Mouse (Mus musculus): Measurements from ENCODE around the gene Onecut1.
A peak's percentile ranks its signal among the peaks of the same experiment; 100 is the strongest.

Gene Onecut1

GRCm38 (mm10) chr9:74911430-74911829 is 49.7 kb downstream of the Onecut1 start:
- no peak for DNase-seq (ENCODE audit: low spot score)

DNA sequence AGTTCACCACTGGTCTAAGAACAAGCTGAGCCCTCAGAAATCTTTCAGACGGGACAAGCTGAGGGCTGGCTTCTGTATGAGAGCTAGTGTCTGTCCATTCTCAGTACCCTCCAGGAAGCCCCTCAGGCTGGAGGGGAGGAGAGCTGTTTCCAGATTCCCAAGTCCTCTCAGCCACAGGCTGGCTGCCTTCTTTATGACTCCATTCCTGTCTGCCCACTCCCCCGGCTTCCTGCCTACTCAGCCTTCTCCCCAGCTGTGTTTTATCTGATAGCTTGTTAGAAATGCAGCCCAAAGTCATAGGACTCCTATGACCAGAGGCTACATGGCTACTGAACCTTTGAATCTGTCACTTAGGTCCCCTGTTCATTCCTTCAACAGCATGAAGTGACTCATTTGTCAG is 50.2 kb downstream of the Onecut1 start:
- DNase-seq (ENCODE audit: low spot score): no peak

DNA sequence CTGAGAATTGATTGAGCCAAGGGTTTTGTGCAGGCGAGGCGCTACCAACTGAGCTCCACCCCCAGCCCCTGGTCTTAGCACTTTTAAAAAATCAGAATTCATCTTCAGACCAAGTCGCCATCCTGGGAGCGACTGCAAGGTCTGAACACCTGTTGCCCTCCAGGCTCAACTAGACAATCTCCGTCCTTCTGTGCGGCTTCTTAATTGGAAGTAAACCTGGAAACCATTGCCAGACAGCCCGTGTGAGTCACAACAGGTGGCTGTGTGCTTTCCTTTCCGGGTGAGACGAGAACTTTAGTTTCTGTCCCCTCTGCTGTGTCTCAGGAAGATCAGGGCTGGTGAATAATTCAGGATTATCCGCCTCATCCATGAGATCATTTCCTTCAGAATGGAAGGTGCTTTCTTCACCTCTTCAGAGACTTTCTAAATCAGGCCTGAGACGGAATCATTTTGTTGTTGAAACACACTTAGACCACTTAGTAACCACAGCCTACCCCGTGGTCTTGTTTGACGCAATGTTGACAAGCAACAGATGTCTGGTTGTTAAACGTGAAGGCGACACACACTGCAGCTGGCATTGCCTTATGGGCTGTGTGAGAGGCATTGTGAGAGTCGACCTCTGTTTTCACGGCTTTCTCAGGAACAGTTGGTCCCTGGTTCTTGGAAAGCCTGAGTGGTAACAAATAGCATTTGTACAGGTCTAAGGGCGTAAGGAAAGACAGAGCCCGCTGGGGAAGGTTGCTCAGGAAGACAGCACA is 51.1 kb downstream of the Onecut1 start:
- DNase-seq (ENCODE audit: low spot score): no peak

GRCm38 (mm10) chr9:74915611-74916010 is 53.9 kb downstream of the Onecut1 start:
- no peak for DNase-seq (ENCODE audit: low spot score)

DNA sequence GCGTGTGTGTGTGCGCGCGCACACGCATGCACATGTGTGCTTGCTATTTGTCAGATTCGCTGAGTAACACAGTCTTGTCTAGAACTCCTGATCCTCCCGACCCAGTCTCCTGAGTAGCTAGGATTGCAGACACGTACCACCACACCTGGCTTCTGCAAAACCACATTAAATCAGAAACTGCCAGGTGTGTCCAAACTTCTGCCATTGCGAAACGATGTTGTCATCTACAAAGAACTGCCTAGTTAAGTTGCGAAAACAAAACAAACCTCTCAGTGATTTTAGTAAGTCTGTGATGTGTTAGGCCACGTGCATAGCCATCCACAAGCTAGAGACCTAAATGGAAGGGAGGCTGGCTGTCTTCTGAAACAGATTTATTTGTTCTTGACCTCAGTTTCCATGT is 58.7 kb downstream of the Onecut1 start:
- no peak for DNase-seq (ENCODE audit: low spot score)

DNA sequence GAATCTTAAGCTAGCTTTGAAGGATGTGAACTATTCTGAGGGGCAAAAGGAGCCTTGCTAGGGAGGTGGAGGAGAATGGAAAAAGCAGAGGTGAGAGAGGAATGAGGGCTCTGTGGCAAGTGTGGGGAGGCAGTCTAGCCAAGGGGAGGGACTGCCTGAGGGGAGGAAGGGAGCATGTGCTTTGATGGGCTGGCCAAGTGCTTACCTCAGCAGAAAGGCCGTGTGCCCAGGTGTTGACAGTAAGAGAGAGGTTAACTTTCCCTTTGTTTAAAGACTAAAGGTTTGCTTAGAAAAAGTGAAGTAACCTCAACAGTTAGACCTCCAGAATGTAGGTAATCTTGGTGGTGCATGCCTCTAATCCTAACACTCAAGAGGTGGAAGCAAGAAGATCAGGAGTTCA is 59.7 kb downstream of the Onecut1 start:
- no peak for DNase-seq (ENCODE audit: low spot score)

DNA sequence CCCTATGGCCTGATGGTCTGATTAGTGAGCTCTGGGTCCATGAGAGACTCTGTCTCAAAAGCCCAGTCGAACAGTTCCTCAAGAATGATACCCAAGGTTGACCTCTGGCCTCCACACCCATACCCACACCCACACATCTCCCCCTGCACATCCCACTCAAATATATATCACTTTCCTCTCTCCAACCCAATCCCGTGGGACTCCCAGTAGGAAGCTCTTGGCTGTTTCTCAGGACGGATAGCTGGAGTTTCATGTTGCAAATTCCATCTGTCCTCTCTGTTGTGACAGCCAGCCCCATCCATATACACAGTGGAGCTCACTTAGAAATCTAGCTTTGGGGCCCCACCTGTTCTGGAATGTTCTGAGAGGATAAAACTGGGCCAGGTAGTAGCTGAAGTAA is 61.2 kb downstream of the Onecut1 start:
- no peak for DNase-seq (ENCODE audit: low spot score)

DNA sequence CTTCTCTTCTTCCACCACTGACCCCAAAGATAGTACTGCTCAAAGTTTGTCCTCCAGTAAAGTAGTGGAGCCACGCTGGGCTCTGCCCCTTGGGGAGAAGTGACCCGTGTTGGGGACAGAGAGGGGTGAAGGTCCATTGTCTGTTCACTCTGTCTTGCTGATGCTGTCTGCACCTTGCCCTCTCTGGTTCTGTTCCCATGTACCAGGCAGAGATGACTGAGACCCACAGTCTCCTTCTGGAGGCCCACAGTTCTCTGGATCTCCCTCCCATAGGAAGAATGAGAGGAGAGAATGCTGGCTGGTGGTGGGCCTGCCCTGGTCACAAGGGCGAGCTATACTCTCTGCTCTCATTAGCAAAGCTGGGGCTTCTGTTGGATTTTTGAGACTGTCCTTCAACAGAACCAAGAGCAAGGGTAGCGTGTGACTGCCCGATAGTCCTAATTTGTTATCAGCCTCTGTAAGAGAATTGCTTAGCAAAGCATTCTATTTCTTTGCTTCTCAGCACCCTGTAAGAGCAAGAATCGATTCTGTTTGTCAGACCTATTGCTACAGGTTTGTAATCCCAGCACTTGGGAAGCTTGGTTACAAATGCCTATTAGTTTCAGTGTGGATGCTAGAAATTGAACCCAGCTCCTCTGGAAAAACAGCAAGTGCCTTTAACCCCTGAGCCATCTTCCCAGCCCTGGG is 61.7 kb downstream of the Onecut1 start:
- DNase-seq (ENCODE audit: low spot score): no peak

DNA sequence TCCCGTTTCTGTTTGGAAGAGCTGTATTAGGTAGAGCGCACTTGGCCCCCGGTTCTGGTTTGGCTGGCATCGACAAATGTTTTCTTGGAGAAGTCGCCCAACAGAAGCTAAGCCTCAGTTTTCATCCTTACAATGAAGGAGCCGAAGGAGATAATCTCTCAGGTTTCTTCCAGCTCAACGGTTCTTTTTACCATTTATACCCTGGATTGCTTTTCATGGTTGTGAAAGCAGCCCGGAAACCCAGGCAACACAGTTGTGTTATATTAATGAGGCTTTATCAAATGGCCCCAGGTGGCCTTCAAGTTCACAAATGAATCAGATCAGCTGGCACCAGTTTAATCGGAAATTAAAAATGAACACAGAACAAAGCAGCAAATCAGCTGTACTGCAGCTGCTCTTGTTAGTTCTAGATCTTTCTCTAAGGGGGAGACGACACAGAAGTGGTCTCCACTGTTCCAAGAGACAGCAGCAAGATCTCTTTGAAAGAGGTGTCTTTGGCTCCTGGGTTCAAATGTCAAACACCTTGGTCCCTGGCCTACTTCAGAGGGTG is 63.6 kb downstream of the Onecut1 start:
- no peak for DNase-seq (ENCODE audit: low spot score)

DNA sequence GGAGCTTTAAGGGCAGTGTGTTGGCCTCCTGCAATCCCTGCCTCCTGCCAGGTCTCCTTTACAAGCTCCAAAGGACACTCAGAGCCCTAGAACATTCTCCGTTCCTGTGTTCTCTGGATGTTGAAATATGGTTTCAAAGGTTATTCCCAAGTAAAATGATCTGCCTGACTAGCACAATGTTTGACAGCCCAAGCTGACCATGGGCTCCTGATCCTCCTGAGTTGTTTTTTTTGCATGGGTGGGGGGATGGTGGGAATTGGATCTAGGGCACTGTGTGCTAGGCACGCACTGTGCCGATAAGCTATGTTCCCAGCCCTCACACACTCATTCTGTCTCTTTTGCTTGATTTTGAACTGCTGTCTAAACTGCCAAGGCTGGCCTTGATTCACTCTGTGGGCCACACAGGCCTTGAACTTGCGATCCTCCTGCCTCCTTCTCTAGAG is 68.3 kb downstream of the Onecut1 start:
- no peak for DNase-seq (ENCODE audit: low spot score)

GRCm38 (mm10) chr9:74930653-74931052 is 68.9 kb downstream of the Onecut1 start:
- DNase-seq (ENCODE audit: low spot score): no peak

GRCm38 (mm10) chr9:74935289-74935688 is 73.6 kb downstream of the Onecut1 start:
- no peak for DNase-seq (ENCODE audit: low spot score)

GRCm38 (mm10) chr9:74937761-74938160 is 76.0 kb downstream of the Onecut1 start:
- no peak for DNase-seq (ENCODE audit: low spot score)

DNA sequence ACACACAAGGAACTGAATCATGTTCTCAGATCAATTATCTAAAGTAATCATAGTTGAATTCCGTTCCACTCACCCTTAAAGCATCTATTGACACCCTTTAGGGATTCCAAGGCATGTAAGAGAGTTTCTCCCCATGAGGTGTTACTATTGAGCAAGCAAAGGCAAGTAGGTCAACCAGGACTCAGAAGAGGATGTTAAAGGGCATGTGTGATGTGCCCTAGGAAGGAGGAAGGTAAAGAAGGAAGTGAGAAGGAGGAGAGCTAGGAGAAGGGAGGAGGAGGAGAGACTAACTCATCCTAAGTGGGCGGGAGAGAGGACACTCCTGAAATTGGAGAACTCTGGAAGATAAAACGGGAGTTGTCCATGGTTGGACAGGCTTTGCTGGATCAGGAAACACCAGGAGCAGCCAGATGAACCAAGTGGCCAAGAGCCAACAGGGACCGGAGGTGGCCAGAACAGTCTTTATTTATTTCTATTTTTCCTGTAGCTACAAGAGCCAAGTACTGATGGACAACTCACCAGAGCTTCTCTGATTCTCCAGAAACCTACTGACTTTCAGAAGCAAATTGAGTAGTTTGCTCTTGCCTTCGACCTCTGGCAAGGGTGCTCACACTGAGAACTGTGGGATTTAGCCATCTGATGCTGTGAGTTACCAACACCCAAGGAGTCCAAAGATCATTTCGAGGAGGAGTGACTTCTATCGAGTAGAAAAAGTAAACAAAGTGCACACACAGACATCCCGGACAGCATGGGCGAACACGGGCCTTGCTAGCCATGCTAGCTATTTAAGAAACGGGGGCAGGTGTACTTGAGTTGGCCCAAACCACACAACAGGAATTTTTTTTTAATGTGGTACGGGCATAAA is 77.2 kb downstream of the Onecut1 start:
- DNase-seq (ENCODE audit: low spot score): peak; percentile 47

All from lung, postnatal 25 days (tissue).